Mouse (Mus musculus) A20 (cell line): ENCODE data around the gene Tctex1d1.

Experiments used
- DNase-seq: peaks from one replicate; pipeline ENCODE4 v3.0.0-alpha.2; 2011; ENCODE audit warnings: low read depth, low spot score

The Tctex1d1 gene

GRCm38 (mm10) chr4:102987756-102988155 is 9.3 kb downstream of the Tctex1d1 start:
- DNase-seq = no peak

- no peak for DNase-seq
These were observed 10.1 kb downstream of the Tctex1d1 start for GRCm38 (mm10) chr4:102988526-102988925.

DNA sequence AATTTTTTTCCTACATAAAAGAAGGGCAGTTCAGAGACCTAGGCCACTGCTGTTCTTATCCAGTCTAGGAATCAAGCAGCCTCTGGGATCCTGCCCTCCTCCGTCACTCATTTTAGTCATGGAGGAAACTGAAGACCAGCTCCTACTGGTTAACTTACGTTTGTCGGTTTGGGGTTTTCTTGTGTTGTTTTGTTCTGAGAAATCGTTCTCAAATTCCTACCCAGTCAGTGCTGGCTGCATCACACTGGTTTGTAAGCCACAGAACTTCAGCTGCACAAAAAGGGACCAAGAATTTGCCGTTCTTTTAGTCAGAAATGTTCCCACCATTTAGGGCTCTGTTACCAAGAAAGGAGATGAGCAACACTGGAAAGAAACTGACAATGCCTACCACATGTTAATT is 11.0 kb downstream of the Tctex1d1 start:
- no peak for DNase-seq

DNA sequence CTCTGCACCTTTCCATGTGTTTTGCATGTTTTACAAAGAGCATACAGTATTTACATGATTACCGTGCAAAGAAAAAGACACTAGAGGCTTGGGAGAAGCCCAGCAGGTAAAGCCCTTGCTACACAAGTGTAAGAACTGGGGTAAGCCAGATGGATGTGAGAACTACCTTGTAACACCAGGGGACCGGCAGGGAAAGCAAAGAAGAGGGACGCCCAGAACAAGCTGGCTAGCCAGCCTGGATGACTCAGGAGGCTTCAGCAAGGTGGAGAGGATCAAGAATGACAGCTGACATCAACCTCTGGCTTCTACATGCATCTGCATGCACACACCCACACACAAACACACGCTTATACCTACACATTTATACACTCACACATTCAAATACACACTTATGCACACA is 11.6 kb downstream of the Tctex1d1 start:
- DNase-seq = no peak

GRCm38 (mm10) chr4:102990595-102991340 is 12.4 kb downstream of the Tctex1d1 start:
- no peak for DNase-seq

- no peak for DNase-seq
These were observed 13.3 kb downstream of the Tctex1d1 start for GRCm38 (mm10) chr4:102991685-102992084.

DNA sequence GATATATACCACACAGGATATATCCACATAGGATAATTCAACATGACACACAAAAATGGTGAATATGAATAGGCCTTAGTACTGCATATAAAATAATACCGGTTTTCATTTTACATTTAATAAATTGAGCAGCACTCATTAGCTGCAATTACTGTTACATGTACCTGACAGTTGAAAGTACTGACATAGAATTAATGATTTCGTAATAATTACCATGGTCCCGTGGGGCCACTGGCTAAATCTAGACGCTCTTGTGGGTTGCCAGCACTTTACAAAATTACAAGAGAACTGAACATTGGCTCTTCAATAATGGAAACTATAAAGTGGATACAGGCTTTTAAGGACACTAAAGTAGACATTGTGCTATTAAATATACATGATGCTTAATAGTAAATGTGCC is 26.3 kb downstream of the Tctex1d1 start:
- DNase-seq = no peak

- no peak for DNase-seq
These were observed 27.0 kb downstream of the Tctex1d1 start for GRCm38 (mm10) chr4:103005190-103005945.

DNA sequence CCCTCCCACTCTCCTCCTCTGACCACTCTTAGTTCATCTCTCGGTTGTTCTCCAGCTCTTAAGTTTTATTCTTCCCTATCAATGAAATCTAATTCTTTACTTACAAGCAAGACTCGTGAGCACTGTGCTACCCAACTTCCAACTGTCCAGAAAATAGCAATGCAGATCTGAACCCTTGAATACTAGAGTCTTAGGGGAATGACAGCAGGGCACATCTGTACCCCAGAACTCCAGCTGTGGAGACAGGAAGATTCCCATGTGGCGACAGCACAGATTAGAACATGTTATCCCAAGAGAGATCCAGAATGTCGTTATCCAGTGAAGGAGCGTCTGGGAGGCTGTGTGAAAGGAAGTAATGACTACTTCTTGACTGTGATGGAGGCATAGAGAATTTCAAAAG is 27.9 kb downstream of the Tctex1d1 start:
- DNase-seq = no peak

GRCm38 (mm10) chr4:103006943-103007418 is 28.6 kb downstream of the Tctex1d1 start:
- no peak for DNase-seq

DNA sequence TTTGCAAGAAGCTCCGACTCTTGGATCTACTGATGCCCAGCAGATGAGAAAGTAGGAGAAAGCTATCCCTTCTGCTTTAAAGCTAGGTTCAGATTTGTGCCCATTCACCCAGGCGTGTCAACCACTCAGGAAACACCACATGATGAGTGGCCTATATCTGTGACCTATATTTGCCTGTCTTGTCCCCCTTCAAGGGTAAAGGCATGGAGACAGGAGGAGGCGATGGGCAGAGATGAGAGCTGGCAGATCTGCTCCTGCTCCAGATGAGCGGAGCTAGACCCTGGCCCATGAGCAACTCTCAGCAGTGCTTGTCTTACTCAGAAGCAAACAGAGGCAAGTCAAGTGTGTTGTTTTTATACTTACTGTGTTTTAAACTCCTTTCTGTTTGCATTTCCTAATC is 32.3 kb downstream of the Tctex1d1 start:
- no peak for DNase-seq

DNA sequence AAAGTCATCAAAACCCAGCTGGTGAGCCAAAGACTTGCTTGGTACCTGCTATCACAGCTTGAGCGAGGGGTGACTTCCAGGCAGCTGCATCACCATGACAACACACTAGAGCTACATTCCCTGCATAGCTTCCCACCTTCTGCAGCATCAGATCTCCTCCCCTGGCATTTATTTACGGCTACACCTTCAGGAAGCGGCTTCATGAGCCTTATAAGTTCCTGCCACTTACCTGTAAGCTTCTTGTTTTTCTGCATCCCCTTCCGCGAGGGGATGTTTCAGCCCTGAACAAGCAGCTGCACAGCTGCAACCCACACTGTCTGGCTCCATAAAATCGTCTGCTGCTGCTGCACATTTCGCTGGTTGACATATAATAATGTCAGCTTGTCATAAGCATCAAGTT is 33.4 kb downstream of the Tctex1d1 start:
- DNase-seq = no peak

DNA sequence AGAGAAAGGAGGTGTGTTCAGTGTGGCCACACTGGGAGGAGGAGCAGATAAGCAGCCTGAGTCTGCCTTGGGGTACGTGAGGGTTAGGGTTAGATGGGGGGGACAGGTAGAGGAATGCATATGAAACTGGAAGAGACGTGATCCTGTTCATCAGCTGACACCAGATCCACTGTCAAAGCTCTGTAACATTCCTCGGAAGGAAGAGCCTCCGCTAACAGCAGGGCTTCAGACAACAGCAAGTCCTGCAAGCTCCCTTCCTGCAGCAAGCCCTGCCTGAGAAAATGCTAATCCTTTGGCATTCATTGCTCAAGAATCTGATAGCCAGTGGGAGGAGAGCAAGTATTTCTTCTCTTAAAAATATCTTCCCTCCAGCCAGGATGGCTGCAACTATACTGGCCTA is 35.1 kb downstream of the Tctex1d1 start:
- no peak for DNase-seq

DNA sequence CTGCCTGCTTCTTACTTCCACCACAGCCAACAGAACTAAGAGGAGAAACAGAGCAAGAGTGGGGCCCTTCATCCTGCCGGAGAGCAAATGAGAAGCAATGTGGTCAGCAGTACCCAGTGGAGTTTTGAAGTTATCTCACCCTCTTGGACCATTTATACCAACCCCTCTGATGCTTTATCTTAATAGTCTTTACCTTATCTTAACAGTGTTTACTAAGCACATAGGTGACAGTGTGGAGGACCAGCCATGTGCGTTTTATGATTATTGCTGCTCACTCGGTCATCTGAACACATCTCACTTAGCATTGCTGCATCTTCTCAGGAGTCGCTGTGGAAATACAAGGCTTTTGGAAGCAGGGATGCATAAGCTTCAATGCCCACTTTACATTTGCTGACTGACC is 48.2 kb downstream of the Tctex1d1 start, which contains the start of gene Insl5:
Gene Insl5 (minus strand): TSS at position 222 of the 400 bp plus-strand sequence.
- DNase-seq = no peak

GRCm38 (mm10) chr4:103027745-103028144 is 49.3 kb downstream of the Tctex1d1 start:
- DNase-seq = no peak

- no peak for DNase-seq
These were observed 50.0 kb downstream of the Tctex1d1 start for GRCm38 (mm10) chr4:103028177-103029088.

DNA sequence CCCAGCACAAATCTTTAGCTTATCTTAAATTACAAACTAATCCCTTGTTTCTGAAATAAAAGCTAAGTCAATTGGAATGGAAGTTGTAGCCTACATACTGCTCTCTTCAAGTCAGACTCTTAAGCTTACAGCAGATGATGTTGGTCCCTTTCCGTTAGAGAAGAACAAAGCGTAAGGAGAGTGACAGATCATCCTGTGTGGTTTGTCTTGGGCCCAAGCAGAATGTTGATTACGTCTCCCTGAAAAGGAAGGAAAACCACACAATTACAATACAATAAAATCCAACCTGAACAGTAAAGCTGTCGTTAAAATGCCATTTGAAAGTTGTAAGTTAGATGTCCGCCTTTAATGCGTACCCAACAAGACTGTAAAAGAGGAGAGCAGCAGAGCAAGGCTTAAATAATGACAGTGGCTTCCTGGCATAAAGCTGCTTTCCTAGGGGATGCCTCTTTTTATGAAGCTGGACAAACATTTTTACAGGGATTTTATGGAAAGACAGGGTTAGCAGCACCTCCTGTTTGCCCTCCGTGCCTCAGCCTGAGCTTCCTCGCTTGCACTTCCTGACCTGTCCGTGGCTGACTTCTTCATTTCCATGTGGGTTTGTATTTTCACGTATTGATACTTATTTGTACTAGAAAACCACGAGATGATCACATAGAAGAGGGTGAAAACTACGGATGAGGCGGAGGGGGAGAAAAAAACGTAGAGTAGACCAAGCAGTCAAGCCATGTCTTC is 60.9 kb downstream of the Tctex1d1 start:
- no peak for DNase-seq

DNA sequence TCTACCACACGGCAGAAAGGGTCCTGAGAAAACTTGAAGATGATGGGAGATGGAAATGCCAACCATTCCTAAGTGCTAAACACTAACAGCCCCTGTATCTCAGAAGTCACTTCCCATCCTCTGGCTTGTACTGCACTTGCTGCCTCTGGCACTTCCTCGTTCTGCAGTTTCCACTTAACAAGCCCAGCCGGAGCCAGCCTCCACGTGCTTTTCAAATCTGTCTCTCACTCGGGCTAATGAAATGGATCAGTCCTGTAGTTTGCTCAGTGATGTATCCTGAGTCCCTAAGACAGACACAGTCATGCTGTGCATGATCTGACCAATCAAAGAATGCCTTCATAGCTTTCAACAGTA is 61.4 kb downstream of the Tctex1d1 start:
- DNase-seq = no peak

- DNase-seq = peak; percentile 8
These were observed 64.6 kb downstream of the Tctex1d1 start for GRCm38 (mm10) chr4:103042997-103043396.

GRCm38 (mm10) chr4:103048046-103048445 is 69.6 kb downstream of the Tctex1d1 start:
- no peak for DNase-seq
